Mouse (Mus musculus) heart, embryonic 12.5 days (tissue): Measurements from ENCODE around the gene Nadk2. TPM values are rescaled to one million over a fixed set of nuclear protein-coding genes. Genes with fewer than 3 reads are reported as not detected.

Source experiments
- ATAC-seq: fragments of 200-750 bp; cut with Nextera tagmentation; 2 replicates; pipeline ENCODE4 v1.8.0; 2017; ENCODE audit warnings: moderate TSS enrichment, moderate library complexity; ENCODE audit not compliant: insufficient number of reproducible peaks, low FRiP score
- H3K27ac ChIP-seq: fragments of 300-500 bp; sonication (generic); 2 replicates; pipeline ENCODE4 v1.5.1; 2016; ENCODE audit warnings: mild to moderate bottlenecking, moderate library complexity; ENCODE audit not compliant: poor library complexity, severe bottlenecking
- H3K27me3 ChIP-seq: fragments of 300-500 bp; sonication (generic); replicated peaks from 2 replicates; pipeline ENCODE4 v1.6.1; 2016; ENCODE audit warnings: mild to moderate bottlenecking, moderate library complexity
- H3K36me3 ChIP-seq: fragments of 300-500 bp; sonication (generic); 2 replicates; pipeline ENCODE4 v1.6.1; 2016; ENCODE audit warnings: mild to moderate bottlenecking, moderate library complexity
- H3K4me1 ChIP-seq: fragments of 300-500 bp; sonication (generic); replicated peaks from 2 replicates; pipeline ENCODE4 v1.6.1; 2016; ENCODE audit warnings: mild to moderate bottlenecking
- H3K4me2 ChIP-seq: fragments of 300-500 bp; sonication (generic); 2 replicates; pipeline ENCODE4 v1.6.1; 2016; ENCODE audit warnings: mild to moderate bottlenecking, moderate library complexity
- H3K4me3 ChIP-seq: fragments of 300-500 bp; sonication (generic); 2 replicates; pipeline ENCODE4 v1.5.1; 2016; ENCODE audit warnings: mild to moderate bottlenecking
- H3K9ac ChIP-seq: fragments of 300-500 bp; sonication (generic); 2 replicates; pipeline ENCODE4 v1.6.1; 2016; ENCODE audit warnings: mild to moderate bottlenecking, moderate library complexity
- H3K9me3 ChIP-seq: fragments of 300-500 bp; sonication (generic); replicated peaks from 2 replicates; pipeline ENCODE4 v1.6.1; 2016; ENCODE audit warnings: mild to moderate bottlenecking, moderate library complexity
- WGBS: fragments of 180-500 bp; shearing (Covaris S2); methylation state at CpG from one replicate; pipeline ENCODE4 v1.1.7; 2016; 5-methylcytosine and 5-hydroxymethylcytosine counted together
- polyA plus RNA-seq: library from polyadenylated mRNA; unstranded; fragments of >200 nt; fragmentation: Nextera tagmentation; extraction: Ambion mirVana; gene quantifications from 2 replicates; pipeline ENCODE4 v1.2.1, GENCODE M21; 2016

The Nadk2 gene
- polyA plus RNA-seq, 1 experiment from 2014 or later = 72.6 TPM

DNA sequence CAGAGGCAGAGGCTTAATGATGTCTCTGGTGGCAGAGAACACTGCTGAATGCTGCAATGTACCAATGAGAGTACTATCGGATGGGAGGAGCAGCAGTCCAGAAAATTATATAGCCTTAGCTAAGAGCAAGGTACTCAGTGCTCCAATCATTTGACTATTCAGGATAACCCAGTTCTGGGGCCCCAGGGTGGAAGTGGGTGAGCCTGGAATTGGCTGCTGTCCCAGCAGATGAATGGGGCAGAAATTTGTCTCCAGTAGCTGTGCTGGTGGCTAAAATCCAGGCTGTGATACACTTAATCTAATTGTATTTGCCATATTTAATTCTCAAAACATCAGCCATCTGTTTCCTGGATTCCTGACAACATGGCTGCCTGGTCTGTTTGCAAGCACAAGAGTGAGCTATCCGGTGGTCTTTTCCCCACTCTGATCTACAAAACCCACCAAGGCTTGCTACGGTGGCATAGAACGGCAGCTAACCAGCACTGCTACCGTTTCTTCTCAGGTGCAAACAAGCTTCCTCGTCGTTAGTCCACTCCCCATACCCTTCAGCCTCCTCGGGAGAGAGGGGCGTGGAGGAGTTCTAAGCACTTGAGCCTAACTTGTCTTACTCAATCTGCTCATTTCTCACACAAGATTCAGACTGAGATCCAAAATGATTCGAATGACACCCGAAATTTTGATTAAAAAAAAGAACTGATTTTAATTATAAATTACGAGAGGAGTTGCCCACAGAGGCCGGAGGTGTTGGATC lies 61.8 kb downstream of the Nadk2 start:
- no peak overlapping the region for H3K9ac ChIP-seq
- ATAC-seq = no peak
- no peak overlapping the region for H3K4me3 ChIP-seq
- no peak overlapping the region for H3K4me2 ChIP-seq
- no peaks in the 10 kb centered on the region for H3K9me3 ChIP-seq
- H3K27me3 ChIP-seq = no peaks in the 10 kb centered on the region
- H3K4me1 ChIP-seq = peaks cover 15% of the 10 kb centered on the region
- H3K36me3 ChIP-seq = peaks cover 69% of the 10 kb centered on the region
- WGBS = 88% methylated on average over 13 of the region's 13 CpGs
- H3K27ac ChIP-seq = no peak overlapping the region

DNA sequence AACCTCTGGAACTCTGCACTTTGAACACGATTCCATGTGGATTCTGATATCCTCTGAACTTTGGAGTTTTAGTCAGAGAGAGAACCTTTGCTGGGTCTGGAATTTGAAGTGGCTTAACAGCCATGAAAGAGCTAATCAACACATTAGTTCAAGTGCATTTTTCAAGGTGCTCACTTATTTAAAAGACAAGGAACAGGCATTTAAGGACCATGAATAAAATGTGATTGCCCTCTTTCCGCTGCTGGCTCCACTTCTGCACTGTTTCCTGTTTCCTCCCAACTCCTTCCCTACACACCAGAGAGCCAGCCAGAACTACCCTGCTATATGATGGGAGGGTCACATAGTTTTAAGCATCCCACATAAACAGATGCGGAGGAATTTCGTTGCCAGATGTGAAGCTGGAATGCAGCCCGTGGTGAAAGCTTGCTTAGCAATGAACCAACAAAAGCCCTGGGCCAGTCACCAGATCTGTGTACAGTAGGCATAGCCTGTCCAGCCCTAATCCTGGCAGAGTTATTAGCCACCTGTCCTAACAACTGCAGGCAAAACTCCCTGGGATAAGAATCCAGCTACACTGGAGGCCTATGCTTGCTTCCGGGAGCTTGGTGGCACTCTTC lies 63.9 kb downstream of the Nadk2 start:
- no peak overlapping the region for H3K9ac ChIP-seq
- WGBS = 69% methylated on average over 6 of the region's 6 CpGs
- H3K4me1 ChIP-seq = peaks cover 31% of the 10 kb centered on the region
- H3K4me3 ChIP-seq = no peak overlapping the region
- ATAC-seq = no peak
- H3K27me3 ChIP-seq = no peaks in the 10 kb centered on the region
- H3K27ac ChIP-seq = no peak overlapping the region
- H3K4me2 ChIP-seq = no peak overlapping the region
- no peaks in the 10 kb centered on the region for H3K9me3 ChIP-seq
- H3K36me3 ChIP-seq = peaks cover 61% of the 10 kb centered on the region

DNA sequence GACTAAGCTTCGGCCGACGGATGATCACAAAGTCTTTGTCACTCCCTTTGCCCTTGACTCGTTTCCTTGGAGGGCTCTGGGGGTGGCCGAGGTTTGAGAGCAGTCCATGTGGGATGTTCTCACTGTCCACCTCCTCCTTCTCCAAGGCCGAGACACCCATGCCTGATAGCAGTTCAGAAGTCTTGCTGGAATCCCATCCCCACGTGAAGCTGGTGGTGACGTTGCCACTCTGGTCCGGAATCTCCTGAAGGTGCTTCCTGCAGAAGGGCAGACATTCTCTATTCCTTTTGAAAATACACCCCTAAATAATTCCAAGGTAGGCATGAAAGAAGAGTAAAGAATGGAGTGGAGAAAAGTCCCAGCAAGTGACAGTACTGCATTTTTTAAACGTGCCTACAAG lies 68.4 kb downstream of the Nadk2 start:
- ATAC-seq = no peak
- Histone ChIP-seq H3K4me3 (peak overlapping the region; percentile 74), H3K27ac (peak overlapping the region; percentile 77; the same call in 1 of the 2 replicates), H3K9me3 (no peaks in the 10 kb centered on the region), H3K4me1 (peaks cover 24% of the 10 kb centered on the region), H3K9ac (peak overlapping the region; percentile 78), H3K36me3 (peaks cover 38% of the 10 kb centered on the region), H3K27me3 (no peaks in the 10 kb centered on the region), H3K4me2 (peak overlapping the region; percentile 76)
- WGBS = 20% methylated on average over 10 of the region's 10 CpGs

DNA sequence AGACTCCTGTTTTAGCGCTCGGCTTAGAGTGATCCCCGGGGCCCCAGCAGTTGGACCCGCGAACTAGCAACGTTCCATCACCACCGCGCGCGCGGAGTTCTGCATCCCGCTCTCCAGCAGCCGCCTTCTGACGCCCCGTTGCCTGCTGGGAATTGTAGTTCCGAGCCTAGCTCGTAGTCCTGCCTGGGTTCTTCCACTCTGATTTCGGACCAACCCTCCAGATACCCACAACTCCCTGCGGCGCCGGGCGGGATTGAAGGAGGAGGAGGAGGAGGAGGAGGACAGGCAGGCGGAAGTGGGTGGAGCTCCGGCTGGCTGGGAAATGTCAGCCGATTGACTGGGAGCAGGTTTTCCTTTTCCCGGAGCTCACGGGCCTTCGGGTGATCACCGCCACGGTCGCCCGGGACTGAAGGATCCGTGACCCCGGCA lies 69.2 kb downstream of the Nadk2 start, which contains the start of gene Lmbrd2:
Gene Lmbrd2, plus strand, starts transcription at position 299 of the 429 bp plus-strand sequence.
- Histone ChIP-seq H3K36me3 (peaks cover 35% of the 10 kb centered on the region), H3K27me3 (no peaks in the 10 kb centered on the region), H3K9ac (peak within 1 kb of the TSS; percentile 78), H3K4me1 (peaks cover 20% of the 10 kb centered on the region), H3K4me2 (peak within 1 kb of the TSS; percentile 76), H3K9me3 (no peaks in the 10 kb centered on the region), H3K4me3 (peak within 1 kb of the TSS; percentile 74), H3K27ac (peak within 1 kb of the TSS; percentile 77)
- WGBS = under 1% methylated on average over 34 of the region's 34 CpGs
- ATAC-seq = peak; percentile 99

DNA sequence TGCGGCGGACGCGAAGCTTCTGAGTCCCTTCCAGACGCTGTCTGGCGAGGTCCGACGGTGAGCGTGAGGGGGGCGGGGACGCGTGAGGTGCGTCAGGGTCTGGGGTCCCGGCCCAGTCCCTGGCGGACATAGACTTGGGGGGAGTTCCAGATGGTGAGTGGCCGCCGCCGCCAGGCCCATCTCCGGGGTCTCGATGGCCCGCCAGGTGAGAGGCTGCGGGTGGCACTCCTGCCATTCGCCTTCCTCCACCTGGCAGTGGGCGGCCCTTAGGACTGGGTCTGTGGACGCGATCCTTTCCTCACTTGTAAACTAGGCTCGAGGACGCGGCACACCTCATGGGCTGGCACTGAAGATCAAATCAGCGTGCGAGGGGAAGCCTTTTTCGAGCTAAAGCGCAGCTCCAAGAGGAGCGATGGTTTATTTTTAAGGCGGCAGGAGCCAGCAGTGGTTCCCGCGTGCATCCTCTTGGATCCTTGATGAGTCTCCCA lies 69.7 kb downstream of the Nadk2 start:
- Histone ChIP-seq H3K4me1 (peaks cover 19% of the 10 kb centered on the region), H3K27ac (peak overlapping the region; percentile 69), H3K36me3 (peaks cover 31% of the 10 kb centered on the region), H3K27me3 (no peaks in the 10 kb centered on the region), H3K4me3 (peak overlapping the region; percentile 74), H3K9ac (peak overlapping the region; percentile 78), H3K9me3 (no peaks in the 10 kb centered on the region), H3K4me2 (peak overlapping the region; percentile 76)
- WGBS = under 1% methylated on average over 35 of the region's 37 CpGs
- ATAC-seq = peak; percentile 75

DNA sequence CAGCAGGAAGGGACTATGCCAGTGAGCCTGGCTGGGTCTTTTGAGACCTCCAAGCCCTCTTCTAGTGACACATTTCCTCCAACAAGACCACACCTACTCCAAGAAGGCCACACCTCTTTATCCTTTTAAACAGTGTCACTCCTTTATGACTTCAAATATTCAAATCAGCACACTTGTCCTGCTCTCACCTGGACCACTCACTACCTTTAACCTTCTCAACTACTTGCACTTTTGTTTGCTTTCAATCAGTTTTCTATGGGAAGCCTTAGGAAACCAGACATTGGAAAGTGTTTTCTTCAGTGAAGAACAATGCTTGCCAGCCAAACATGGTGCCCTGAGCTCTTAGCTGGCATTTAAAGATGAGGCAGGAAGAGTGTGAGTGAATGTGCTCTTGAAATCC lies 84.3 kb downstream of the Nadk2 start, which contains the start of gene Skp2:
Gene Skp2, minus strand, starts transcription at position 101 of the 400 bp plus-strand sequence.
- H3K4me3 ChIP-seq = no peak within 1 kb of the TSS
- no peaks in the 10 kb centered on the region for H3K4me1 ChIP-seq
- H3K36me3 ChIP-seq = peaks cover 39% of the 10 kb centered on the region
- no peaks in the 10 kb centered on the region for H3K9me3 ChIP-seq
- no peak within 1 kb of the TSS for H3K9ac ChIP-seq
- H3K27ac ChIP-seq = no peak within 1 kb of the TSS
- H3K4me2 ChIP-seq = no peak within 1 kb of the TSS
- ATAC-seq = no peak
- no peaks in the 10 kb centered on the region for H3K27me3 ChIP-seq

Other genes starting within 250 kb of the Nadk2 start
- gene Ranbp3l, start 103.3 kb upstream of the Nadk2 start, polyA plus RNA-seq = 0.36 and 0.63 TPM in 2 replicates
- 2.1 and 3.3 TPM in 2 replicates for gene Lmbrd2, start 69.3 kb downstream of the Nadk2 start, polyA plus RNA-seq
- gene Skp2, start 84.2 kb downstream of the Nadk2 start, polyA plus RNA-seq = 43.0 and 43.3 TPM in 2 replicates
- not detected in 2 replicates for gene Ugt3a1, start 205.6 kb downstream of the Nadk2 start, polyA plus RNA-seq